Mouse (Mus musculus) olfactory bulb, adult 2 months (tissue): ENCODE results near the gene Hspe1.

Source experiments
- CTCF ChIP-seq: fragments of 200-500 bp; IDR thresholded peaks from 2 replicates; pipeline ENCODE4 v1.5.1; 2012; ENCODE audit warnings: low read depth, mild to moderate bottlenecking, low read length, moderate library complexity; ENCODE audit not compliant: insufficient read depth
- POLR2A ChIP-seq: fragments of 200-500 bp; IDR thresholded peaks from 2 replicates; pipeline ENCODE4 v1.6.1; 2012; ENCODE audit warnings: mild to moderate bottlenecking, low read depth, low read length, moderate library complexity; ENCODE audit not compliant: insufficient read depth

- TF ChIP-seq CTCF (no peak), POLR2A (no peak)
Observed at GRCm38 (mm10) chr1:55107644-55108043, 19.7 kb downstream of the Hspe1 start.
